Mouse (Mus musculus) intestine, postnatal 0 days (tissue): ENCODE measurements at regions not wholly inside any gene's neighbourhood (a gene's known extent, or its start where the extent isn't known, plus 50 kb on each side); places are given as distances from the start of the nearest gene placed in this dataset.
A peak's percentile ranks its signal among the peaks of the same experiment; 100 is the strongest.

Experiments
- ATAC-seq: fragments of 200-750 bp; cut with Nextera tagmentation; 2 replicates; pipeline ENCODE4 v1.8.0; 2017; ENCODE audit warnings: mild to moderate bottlenecking, moderate TSS enrichment, moderate library complexity
- H3K27ac ChIP-seq: fragments of 300-500 bp; sonication (generic); 2 replicates; pipeline ENCODE4 v1.5.1; 2014; ENCODE audit warnings: mild to moderate bottlenecking, low read depth, low read length, moderate library complexity
- H3K27me3 ChIP-seq: fragments of 300-500 bp; sonication (generic); replicated peaks from 2 replicates; pipeline ENCODE4 v1.6.1; 2014; ENCODE audit warnings: low read length, mixed read lengths; ENCODE audit not compliant: control insufficient read depth, insufficient read depth
- H3K36me3 ChIP-seq: fragments of 300-500 bp; sonication (generic); 2 replicates; pipeline ENCODE4 v1.6.1; 2014; ENCODE audit warnings: mild to moderate bottlenecking, moderate library complexity; ENCODE audit not compliant: control insufficient read depth, insufficient read depth
- H3K4me1 ChIP-seq: fragments of 300-500 bp; sonication (generic); replicated peaks from 2 replicates; pipeline ENCODE4 v1.6.1; 2014; ENCODE audit warnings: antibody characterized with exemption, low read length, mixed read lengths; ENCODE audit not compliant: control insufficient read depth, insufficient read depth
- H3K4me2 ChIP-seq: fragments of 300-500 bp; sonication (generic); replicated peaks from 2 replicates; pipeline ENCODE4 v1.6.1; 2014; ENCODE audit warnings: low read depth, mild to moderate bottlenecking, moderate library complexity
- H3K4me3 ChIP-seq: fragments of 300-500 bp; sonication (generic); 2 replicates; pipeline ENCODE4 v1.5.1; 2014; ENCODE audit warnings: low read depth, low read length
- H3K9ac ChIP-seq: fragments of 300-500 bp; sonication (generic); 2 replicates; pipeline ENCODE4 v1.6.1; 2014; ENCODE audit warnings: mild to moderate bottlenecking, low read depth, low read length
- H3K9me3 ChIP-seq: fragments of 300-500 bp; sonication (generic); 2 replicates; pipeline ENCODE4 v1.6.1; 2016; ENCODE audit warnings: mixed run types; ENCODE audit not compliant: control insufficient read depth
- CTCF ChIP-seq: sonication (generic); IDR thresholded peaks from 2 replicates; pipeline ENCODE4 v1.5.1; 2016; ENCODE audit warnings: low read depth, mild to moderate bottlenecking, control low read depth, antibody characterized with exemption, moderate library complexity
- WGBS: fragments of 180-500 bp; shearing (Covaris S2); extraction: QIAGEN DNeasy Blood & Tissue Kit; methylation state at CpG from one replicate; pipeline ENCODE4 v1.1.7; 2014; 5-methylcytosine and 5-hydroxymethylcytosine counted together

- no peaks in the 10 kb centered on the region for H3K9me3 ChIP-seq
- no peak for ATAC-seq
- H3K4me2 ChIP-seq = no peak overlapping the region
- no peaks in the 10 kb centered on the region for H3K27me3 ChIP-seq
- H3K9ac ChIP-seq = no peak overlapping the region
- no peak overlapping the region for H3K27ac ChIP-seq
- H3K4me3 ChIP-seq = no peak overlapping the region
- WGBS = 44% methylated on average over 2 of the region's 2 CpGs
- no peak for TF ChIP-seq CTCF
- no peaks in the 10 kb centered on the region for H3K4me1 ChIP-seq
- H3K36me3 ChIP-seq = no peaks in the 10 kb centered on the region
Observed at GRCm38 (mm10) chr14:62118542-62118953, 173.8 kb upstream of the Rnaseh2b start.

GRCm38 (mm10) chr14:62128918-62129317, 163.5 kb upstream of the Rnaseh2b start:
- Histone ChIP-seq H3K36me3 (no peaks in the 10 kb centered on the region), H3K9me3 (no peaks in the 10 kb centered on the region), H3K27me3 (no peaks in the 10 kb centered on the region), H3K4me3 (no peak overlapping the region), H3K4me2 (no peak overlapping the region), H3K27ac (no peak overlapping the region), H3K4me1 (no peaks in the 10 kb centered on the region), H3K9ac (no peak overlapping the region)
- 79% methylated on average over 6 of the region's 6 CpGs for WGBS
- no peak for TF ChIP-seq CTCF
- no peak for ATAC-seq

- 52% methylated on average over 8 of the region's 8 CpGs for WGBS
- Histone ChIP-seq H3K4me3 (no peak overlapping the region), H3K9me3 (no peaks in the 10 kb centered on the region), H3K4me2 (no peak overlapping the region), H3K27me3 (no peaks in the 10 kb centered on the region), H3K36me3 (no peaks in the 10 kb centered on the region), H3K27ac (no peak overlapping the region), H3K4me1 (no peaks in the 10 kb centered on the region), H3K9ac (no peak overlapping the region)
- TF ChIP-seq CTCF = no peak
- ATAC-seq = no peak
Observed at GRCm38 (mm10) chr14:62132353-62132816, 160.0 kb upstream of the Rnaseh2b start.

- no peaks in the 10 kb centered on the region for H3K36me3 ChIP-seq
- no peak for TF ChIP-seq CTCF
- no peak overlapping the region for H3K4me2 ChIP-seq
- no peak overlapping the region for H3K4me3 ChIP-seq
- H3K4me1 ChIP-seq = no peaks in the 10 kb centered on the region
- H3K9me3 ChIP-seq = no peaks in the 10 kb centered on the region
- no peak for ATAC-seq
- no peak overlapping the region for H3K9ac ChIP-seq
- H3K27me3 ChIP-seq = no peaks in the 10 kb centered on the region
- no peak overlapping the region for H3K27ac ChIP-seq
- 65% methylated on average over 5 of the region's 5 CpGs for WGBS
Observed at GRCm38 (mm10) chr14:62137981-62138380, 154.4 kb upstream of the Rnaseh2b start.

GRCm38 (mm10) chr14:62144385-62145030, 147.9 kb upstream of the Rnaseh2b start:
- Histone ChIP-seq H3K4me1 (no peaks in the 10 kb centered on the region), H3K9ac (no peak overlapping the region), H3K27ac (no peak overlapping the region), H3K36me3 (no peaks in the 10 kb centered on the region), H3K9me3 (no peaks in the 10 kb centered on the region), H3K4me3 (no peak overlapping the region), H3K4me2 (peak overlapping the region; percentile 35), H3K27me3 (no peaks in the 10 kb centered on the region)
- no peak for TF ChIP-seq CTCF
- 54% methylated on average over 17 of the region's 17 CpGs for WGBS
- no peak for ATAC-seq

- Histone ChIP-seq H3K36me3 (no peaks in the 10 kb centered on the region), H3K27ac (no peak overlapping the region), H3K9me3 (no peaks in the 10 kb centered on the region), H3K4me3 (no peak overlapping the region), H3K4me1 (no peaks in the 10 kb centered on the region), H3K9ac (no peak overlapping the region), H3K27me3 (no peaks in the 10 kb centered on the region), H3K4me2 (no peak overlapping the region)
- 33% methylated on average over 7 of the region's 7 CpGs for WGBS
- ATAC-seq = peak; percentile 88
- peak; percentile 29; the same call in 1 of the 2 replicates for TF ChIP-seq CTCF
Observed at GRCm38 (mm10) chr14:62157038-62157716, 135.2 kb upstream of the Rnaseh2b start.
